8 mouse cellular contexts compared by ENCODE assay signal in genomic region chr14:105896791-105897568, GRCm38 (mm10). TPM values are rescaled to one million over a fixed set of nuclear protein-coding genes. Genes with fewer than 3 reads are reported as not detected.
DNase-seq lines count a peak whose midpoint lies in the region; ATAC-seq and TF ChIP-seq lines count a peak whose summit lies in the region.

Gene Spry2 (minus strand): TSS chr14:105896819.

- peak; percentile 44 for ATAC-seq in CD4-positive, CD25-positive, alpha-beta regulatory T cell, adult 4 months
- peak; percentile 94 for ATAC-seq in forebrain, embryonic 14.5 days
- ATAC-seq in liver, postnatal 0 days = peak; percentile 88
- peak; percentile 95 for ATAC-seq in neural tube, embryonic 14.5 days (ENCODE audit: low read depth)

- TF ChIP-seq EP300 in liver, postnatal 0 days (IDR thresholded peaks at IDR 0.05; ENCODE audit: low read depth) = no peak

- no peaks in the 10 kb centered on the region for H3K27me3 ChIP-seq in forebrain, embryonic 14.5 days (replicated peaks; ENCODE audit: control insufficient read depth, insufficient read depth, low read length)
- H3K27me3 ChIP-seq in liver, postnatal 0 days (ENCODE audit: insufficient read depth, low read length) = no peaks in the 10 kb centered on the region
- no peaks in the 10 kb centered on the region for H3K27me3 ChIP-seq in neural tube, embryonic 14.5 days (ENCODE audit: control insufficient read depth, insufficient read depth, low read length)

- peak; percentile 50 for DNase-seq in c-Kit-positive CD71-positive TER-119-negative erythroid progenitor cells, embryonic 14.5 days (ENCODE audit: low read depth)
- DNase-seq in forebrain, embryonic 14.5 days (ENCODE audit: low spot score) = peak; percentile 97
- peak; percentile 95 to 96 for DNase-seq in heart, postnatal 10 days
- peak; percentile 93 for DNase-seq in layer of hippocampus, adult 11-12 months (ENCODE audit: low spot score)
- DNase-seq in liver, postnatal 0 days = peak; percentile 83
- DNase-seq in testis, postnatal 14 days (ENCODE audit: low spot score) = peak; percentile 90

- under 1% methylated on average over 44 of the region's 89 CpGs for WGBS in forebrain, embryonic 14.5 days
- 0% methylated on average over 47 of the region's 89 CpGs for WGBS in liver, postnatal 0 days (ENCODE audit: insufficient replicate concordance)
- WGBS in neural tube, embryonic 14.5 days = under 1% methylated on average over 50 of the region's 89 CpGs

- peaks cover 7% of the 10 kb centered on the region for H3K36me3 ChIP-seq in forebrain, embryonic 14.5 days (ENCODE audit: control insufficient read depth, insufficient read depth, low read length)
- no peaks in the 10 kb centered on the region; the same call in 1 of the 2 replicates for H3K36me3 ChIP-seq in liver, postnatal 0 days (replicated peaks; ENCODE audit: insufficient read depth, low read length)
- H3K36me3 ChIP-seq in neural tube, embryonic 14.5 days (ENCODE audit: control insufficient read depth, insufficient read depth, low read length) = no peaks in the 10 kb centered on the region

- H3K27ac ChIP-seq in forebrain, embryonic 14.5 days (ENCODE audit: low read depth, low read length) = peak within 1 kb of the TSS; percentile 99
- H3K27ac ChIP-seq in liver, postnatal 0 days (ENCODE audit: low read depth) = peak within 1 kb of the TSS; percentile 94
- H3K27ac ChIP-seq in neural tube, embryonic 14.5 days (ENCODE audit: low read depth, low read length) = peak within 1 kb of the TSS; percentile 97

- 0 out of 2 replicates have a peak, but pooled peaks have one; percentile 1 for TF ChIP-seq CTCF in liver, postnatal 0 days (IDR thresholded peaks at IDR 0.05; ENCODE audit: low read depth)

- peak within 1 kb of the TSS; percentile 72 for H3K4me3 ChIP-seq in forebrain, embryonic 14.5 days (ENCODE audit: low read depth, low read length)
- peak within 1 kb of the TSS; percentile 64 for H3K4me3 ChIP-seq in liver, postnatal 0 days (ENCODE audit: low read depth, low read length)
- H3K4me3 ChIP-seq in neural tube, embryonic 14.5 days (ENCODE audit: low read depth, low read length) = peak within 1 kb of the TSS; percentile 84

- H3K9ac ChIP-seq in forebrain, embryonic 14.5 days (ENCODE audit: low read length) = peak within 1 kb of the TSS; percentile 88
- peak within 1 kb of the TSS; percentile 72 for H3K9ac ChIP-seq in liver, postnatal 0 days (replicated peaks)
- peak within 1 kb of the TSS; percentile 83 for H3K9ac ChIP-seq in neural tube, embryonic 14.5 days (replicated peaks; ENCODE audit: low read depth, low read length)

- H3K4me2 ChIP-seq in forebrain, embryonic 14.5 days (ENCODE audit: low read length) = peak within 1 kb of the TSS; percentile 98
- H3K4me2 ChIP-seq in liver, postnatal 0 days (ENCODE audit: low read depth, low read length) = peak within 1 kb of the TSS; percentile 99
- H3K4me2 ChIP-seq in neural tube, embryonic 14.5 days (ENCODE audit: low read depth, low read length) = peak within 1 kb of the TSS; percentile 98

- no peaks in the 10 kb centered on the region for H3K9me3 ChIP-seq in forebrain, embryonic 14.5 days (replicated peaks; ENCODE audit: control insufficient read depth, low read length)
- no peaks in the 10 kb centered on the region for H3K9me3 ChIP-seq in liver, postnatal 0 days (ENCODE audit: low read length)
- no peaks in the 10 kb centered on the region for H3K9me3 ChIP-seq in neural tube, embryonic 14.5 days (ENCODE audit: control insufficient read depth, low read length)

- intact Hi-C loops in heart, postnatal 10 days (cut with DNase I) = loop anchor here (1.0 to 10.0 kb wide), 7 partner anchors 165 to 640 kb away; partner anchors contain the start of gene Ndfip2

- H3K4me1 ChIP-seq in forebrain, embryonic 14.5 days (ENCODE audit: control insufficient read depth, insufficient read depth, low read length) = peaks cover 18% of the 10 kb centered on the region
- peaks cover 8% of the 10 kb centered on the region; the same call in 1 of the 2 replicates for H3K4me1 ChIP-seq in liver, postnatal 0 days (ENCODE audit: insufficient read depth)
- peaks cover 17% of the 10 kb centered on the region for H3K4me1 ChIP-seq in neural tube, embryonic 14.5 days (ENCODE audit: control insufficient read depth, insufficient read depth, low read length)

RNA-seq across cellular contexts. Expression of gene Spry2, which starts in this region (rescaled TPM):
- under 1 TPM in 1 of 2 experiments, not detected in 1; 0.29 TPM for polyA plus RNA-seq in CD4-positive, CD25-positive, alpha-beta regulatory T cell, adult 4 months (2017; shearing (Covaris generic))
- polyA plus RNA-seq in forebrain, embryonic 14.5 days (2014; fragmentation: Nextera tagmentation; extraction: Ambion mirVana) = 22.9 and 28.0 TPM in 2 replicates
- 10 to 100 TPM; 52.3 to 54.4 TPM for total RNA-seq in heart, postnatal 10 days (2021)
- polyA plus RNA-seq in liver, postnatal 0 days (2015; fragmentation: Nextera tagmentation; extraction: Ambion mirVana) = 6.0 and 6.1 TPM in 2 replicates
- 36.7 and 39.8 TPM in 2 replicates for polyA plus RNA-seq in neural tube, embryonic 14.5 days (2014; fragmentation: Nextera tagmentation; extraction: Ambion mirVana)

Comparison
In these comparisons a context has a peak if more than half of its experiments do, and no peak if none do; other contexts are left out.
1. Peak in every context shown above with its lines: DNase-seq, ATAC-seq, H3K4me3 ChIP-seq and H3K27ac ChIP-seq.
2. Peak in ATAC-seq in CD4-positive, CD25-positive, alpha-beta regulatory T cell, adult 4 months; RNA of the gene not detected or under 1 TPM.
3. ATAC-seq: peak in every context shown above with its lines; median percentile 95 in neural tube, embryonic 14.5 days; 94 in forebrain, embryonic 14.5 days; 88 in liver, postnatal 0 days; 44 in CD4-positive, CD25-positive, alpha-beta regulatory T cell, adult 4 months.